Mouse (Mus musculus) erythroblast, embryonic 14.5 days (primary cell): ENCODE measurements around the gene Naip6.
"Not testable (repeated sequence)": the region's sequence is repeated elsewhere in the genome, so short reads cannot be mapped to it uniquely, and the experiment has no call there.

Experiments used
- GATA1 ChIP-seq: IDR thresholded peaks from 2 replicates; pipeline ENCODE4 v1.6.1; 2012; ENCODE audit warnings: low read length, inconsistent platforms, mixed read lengths
- TAL1 ChIP-seq: IDR thresholded peaks from 3 replicates; pipeline ENCODE4 v1.6.1; 2012; ENCODE audit warnings: low read length, inconsistent platforms, mixed read lengths

DNA sequence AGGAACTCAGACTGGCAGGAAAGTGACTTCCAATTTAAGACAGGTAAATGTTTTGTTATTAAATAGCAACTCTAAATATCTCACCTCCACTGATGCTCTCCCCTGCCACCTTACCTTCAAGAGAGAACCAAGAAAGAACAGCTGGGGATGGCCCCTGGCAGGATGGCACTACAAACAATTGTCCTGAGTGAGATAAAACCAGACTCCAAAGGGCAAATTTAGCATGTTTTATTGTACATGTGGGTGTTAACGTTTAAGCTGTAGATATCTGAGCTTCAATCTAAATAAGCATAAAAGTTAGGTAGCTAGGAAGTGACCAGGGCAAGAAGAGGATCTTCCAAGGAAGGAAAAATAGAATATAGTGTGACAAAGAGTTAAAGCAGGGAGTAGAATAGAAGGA is 11.4 kb upstream of the Naip6 start:
- not testable (repeated sequence) for TF ChIP-seq TAL1, GATA1
